Mouse (Mus musculus): Measurements from ENCODE around the gene Col25a1. TPM values are rescaled to one million over a fixed set of nuclear protein-coding genes. Genes with fewer than 3 reads are reported as not detected.

Col25a1 gene
- polyA plus RNA-seq, 1 experiment from 2014 or later = 17.5 TPM

GRCm38 (mm10) chr3:130368352-130368751 is 237.1 kb downstream of the Col25a1 start:
- WGBS = 85% methylated on average over 4 of the region's 4 CpGs
- no peak overlapping the region for H3K27ac ChIP-seq
- H3K4me3 ChIP-seq = no peak overlapping the region
- no peak for ATAC-seq (ENCODE audit: borderline replicate concordance, extremely low read depth, low FRiP score, low TSS enrichment)
- no peaks in the 10 kb centered on the region for H3K27me3 ChIP-seq
- H3K9ac ChIP-seq = no peak overlapping the region
- peaks cover 31% of the 10 kb centered on the region for H3K4me1 ChIP-seq
- no peaks in the 10 kb centered on the region for H3K9me3 ChIP-seq
- no peak overlapping the region for H3K4me2 ChIP-seq
- no peaks in the 10 kb centered on the region for H3K36me3 ChIP-seq

GRCm38 (mm10) chr3:130369113-130369512 is 237.8 kb downstream of the Col25a1 start:
- Histone ChIP-seq H3K36me3 (no peaks in the 10 kb centered on the region), H3K4me3 (no peak overlapping the region), H3K27me3 (no peaks in the 10 kb centered on the region), H3K27ac (peak overlapping the region; percentile 11; the same call in 1 of the 2 replicates), H3K4me2 (no peak overlapping the region), H3K9ac (no peak overlapping the region), H3K4me1 (peaks cover 34% of the 10 kb centered on the region), H3K9me3 (no peaks in the 10 kb centered on the region)
- 57% methylated on average over 1 of the region's 1 CpGs for WGBS
- ATAC-seq (ENCODE audit: borderline replicate concordance, extremely low read depth, low FRiP score, low TSS enrichment) = no peak

- Histone ChIP-seq H3K4me2 (no peak overlapping the region), H3K27me3 (no peaks in the 10 kb centered on the region), H3K4me1 (peaks cover 32% of the 10 kb centered on the region), H3K36me3 (no peaks in the 10 kb centered on the region), H3K27ac (peak overlapping the region; percentile 11; the same call in 1 of the 2 replicates), H3K9me3 (no peaks in the 10 kb centered on the region), H3K4me3 (no peak overlapping the region), H3K9ac (no peak overlapping the region)
- WGBS = 60% methylated on average over 5 of the region's 5 CpGs
- ATAC-seq (ENCODE audit: borderline replicate concordance, extremely low read depth, low FRiP score, low TSS enrichment) = no peak
These were observed 238.9 kb downstream of the Col25a1 start for GRCm38 (mm10) chr3:130370167-130370566.

- no peaks in the 10 kb centered on the region for H3K9me3 ChIP-seq
- WGBS = 41% methylated on average over 7 of the region's 7 CpGs
- no peak overlapping the region for H3K4me3 ChIP-seq
- no peak overlapping the region for H3K9ac ChIP-seq
- H3K4me2 ChIP-seq = no peak overlapping the region
- no peak for ATAC-seq (ENCODE audit: borderline replicate concordance, extremely low read depth, low FRiP score, low TSS enrichment)
- no peaks in the 10 kb centered on the region for H3K36me3 ChIP-seq
- H3K4me1 ChIP-seq = peaks cover 29% of the 10 kb centered on the region
- H3K27ac ChIP-seq = no peak overlapping the region
- no peaks in the 10 kb centered on the region for H3K27me3 ChIP-seq
These were observed 241.8 kb downstream of the Col25a1 start for GRCm38 (mm10) chr3:130373145-130373544.

- no peak for ATAC-seq (ENCODE audit: borderline replicate concordance, extremely low read depth, low FRiP score, low TSS enrichment)
- Histone ChIP-seq H3K9ac (no peak overlapping the region), H3K4me1 (peaks cover 33% of the 10 kb centered on the region), H3K9me3 (no peaks in the 10 kb centered on the region), H3K27ac (no peak overlapping the region), H3K27me3 (no peaks in the 10 kb centered on the region), H3K4me2 (no peak overlapping the region), H3K36me3 (no peaks in the 10 kb centered on the region), H3K4me3 (no peak overlapping the region)
- WGBS = 74% methylated on average over 3 of the region's 3 CpGs
These were observed 243.5 kb downstream of the Col25a1 start for GRCm38 (mm10) chr3:130374620-130375341.

- Histone ChIP-seq H3K9ac (no peak overlapping the region), H3K27me3 (no peaks in the 10 kb centered on the region), H3K27ac (no peak overlapping the region), H3K4me1 (peaks cover 23% of the 10 kb centered on the region), H3K36me3 (no peaks in the 10 kb centered on the region), H3K4me3 (no peak overlapping the region), H3K9me3 (no peaks in the 10 kb centered on the region), H3K4me2 (no peak overlapping the region)
- no peak for ATAC-seq (ENCODE audit: borderline replicate concordance, extremely low read depth, low FRiP score, low TSS enrichment)
- WGBS = 90% methylated on average over 5 of the region's 5 CpGs
These were observed 246.5 kb downstream of the Col25a1 start for GRCm38 (mm10) chr3:130377786-130378185.

- ATAC-seq (ENCODE audit: borderline replicate concordance, extremely low read depth, low FRiP score, low TSS enrichment) = 0 out of 2 replicates have a peak, but pooled peaks have one; percentile 3
- no peak overlapping the region for H3K9ac ChIP-seq
- H3K4me3 ChIP-seq = no peak overlapping the region
- H3K4me1 ChIP-seq = peaks cover 16% of the 10 kb centered on the region
- H3K9me3 ChIP-seq = no peaks in the 10 kb centered on the region
- H3K36me3 ChIP-seq = no peaks in the 10 kb centered on the region
- no peaks in the 10 kb centered on the region for H3K27me3 ChIP-seq
- no peak overlapping the region for H3K4me2 ChIP-seq
- H3K27ac ChIP-seq = 0 out of 2 replicates have a peak overlapping the region, but pooled peaks have one; percentile 25
- WGBS = 48% methylated on average over 9 of the region's 9 CpGs
These were observed 247.3 kb downstream of the Col25a1 start for GRCm38 (mm10) chr3:130378626-130379025.

- H3K4me3 ChIP-seq = no peak overlapping the region
- peaks cover 16% of the 10 kb centered on the region for H3K4me1 ChIP-seq
- no peak overlapping the region for H3K9ac ChIP-seq
- no peak for ATAC-seq (ENCODE audit: borderline replicate concordance, extremely low read depth, low FRiP score, low TSS enrichment)
- no peak overlapping the region for H3K4me2 ChIP-seq
- no peak overlapping the region for H3K27ac ChIP-seq
- 85% methylated on average over 5 of the region's 5 CpGs for WGBS
- H3K36me3 ChIP-seq = no peaks in the 10 kb centered on the region
- H3K9me3 ChIP-seq = no peaks in the 10 kb centered on the region
- no peaks in the 10 kb centered on the region for H3K27me3 ChIP-seq
These were observed 249.1 kb downstream of the Col25a1 start for GRCm38 (mm10) chr3:130380299-130380845.

- Histone ChIP-seq H3K4me1 (peaks cover 19% of the 10 kb centered on the region), H3K36me3 (no peaks in the 10 kb centered on the region), H3K27ac (no peak overlapping the region), H3K9me3 (no peaks in the 10 kb centered on the region), H3K27me3 (no peaks in the 10 kb centered on the region), H3K9ac (no peak overlapping the region), H3K4me3 (no peak overlapping the region), H3K4me2 (no peak overlapping the region)
- 91% methylated on average over 5 of the region's 5 CpGs for WGBS
- ATAC-seq (ENCODE audit: borderline replicate concordance, extremely low read depth, low FRiP score, low TSS enrichment) = no peak; the same call in 1 of the 2 replicates
These were observed 250.4 kb downstream of the Col25a1 start for GRCm38 (mm10) chr3:130381691-130382090.

- H3K36me3 ChIP-seq = no peaks in the 10 kb centered on the region
- H3K4me2 ChIP-seq = no peak overlapping the region
- no peak overlapping the region for H3K9ac ChIP-seq
- H3K27me3 ChIP-seq = no peaks in the 10 kb centered on the region
- WGBS = 36% methylated on average over 4 of the region's 4 CpGs
- H3K9me3 ChIP-seq = no peaks in the 10 kb centered on the region
- no peak overlapping the region for H3K27ac ChIP-seq
- peaks cover 13% of the 10 kb centered on the region; the same call in 1 of the 2 replicates for H3K4me1 ChIP-seq
- ATAC-seq (ENCODE audit: borderline replicate concordance, extremely low read depth, low FRiP score, low TSS enrichment) = no peak
- H3K4me3 ChIP-seq = no peak overlapping the region
These were observed 254.6 kb downstream of the Col25a1 start for GRCm38 (mm10) chr3:130385856-130386255.

- H3K9ac ChIP-seq = no peak overlapping the region
- WGBS = 54% methylated on average over 4 of the region's 4 CpGs
- H3K4me1 ChIP-seq = peaks cover 13% of the 10 kb centered on the region; the same call in 1 of the 2 replicates
- no peak overlapping the region for H3K4me2 ChIP-seq
- no peaks in the 10 kb centered on the region for H3K9me3 ChIP-seq
- no peaks in the 10 kb centered on the region for H3K36me3 ChIP-seq
- H3K27me3 ChIP-seq = no peaks in the 10 kb centered on the region
- peak; percentile 97 for ATAC-seq (ENCODE audit: borderline replicate concordance, extremely low read depth, low FRiP score, low TSS enrichment)
- H3K27ac ChIP-seq = 0 out of 2 replicates have a peak overlapping the region, but pooled peaks have one; percentile 61
- H3K4me3 ChIP-seq = no peak overlapping the region
These were observed 255.9 kb downstream of the Col25a1 start for GRCm38 (mm10) chr3:130387156-130387555.

GRCm38 (mm10) chr3:130389261-130389975 is 258.1 kb downstream of the Col25a1 start:
- Histone ChIP-seq H3K36me3 (no peaks in the 10 kb centered on the region), H3K4me2 (peak overlapping the region; percentile 2; the same call in 1 of the 2 replicates), H3K27ac (peak overlapping the region; percentile 35; the same call in 1 of the 2 replicates), H3K9ac (no peak overlapping the region), H3K27me3 (no peaks in the 10 kb centered on the region), H3K4me3 (no peak overlapping the region), H3K9me3 (no peaks in the 10 kb centered on the region), H3K4me1 (peaks cover 16% of the 10 kb centered on the region)
- 40% methylated on average over 14 of the region's 14 CpGs for WGBS
- no peak for ATAC-seq (ENCODE audit: borderline replicate concordance, extremely low read depth, low FRiP score, low TSS enrichment)

Data from lung, embryonic 15.5 days (tissue).